Mouse (Mus musculus): ENCODE measurements at regions not wholly inside any gene's neighbourhood (a gene's known extent, or its start where the extent isn't known, plus 50 kb on each side); places are given as distances from the start of the nearest gene placed in this dataset.

GRCm38 (mm10) chr6:143287322-143287721, 120.3 kb downstream of the Etnk1 start:
- DNase-seq, result no peak

GRCm38 (mm10) chr6:143288491-143289130, 121.6 kb downstream of the Etnk1 start:
- DNase-seq, result no peak

GRCm38 (mm10) chr6:143293648-143294047, 126.6 kb downstream of the Etnk1 start:
- DNase-seq, result no peak

GRCm38 (mm10) chr6:143298391-143298790, 131.4 kb downstream of the Etnk1 start:
- DNase-seq, result no peak

GRCm38 (mm10) chr6:143301414-143301813, 134.4 kb downstream of the Etnk1 start:
- no peak for DNase-seq

- DNase-seq, result no peak
Observed at GRCm38 (mm10) chr6:143307327-143307726, 140.3 kb downstream of the Etnk1 start.

GRCm38 (mm10) chr6:143315859-143316258, 148.8 kb downstream of the Etnk1 start:
- no peak for DNase-seq

GRCm38 (mm10) chr6:143320426-143320825, 153.4 kb downstream of the Etnk1 start:
- DNase-seq, result no peak

GRCm38 (mm10) chr6:143324636-143325035, 157.6 kb downstream of the Etnk1 start:
- no peak for DNase-seq

GRCm38 (mm10) chr6:143326956-143327722, 160.1 kb downstream of the Etnk1 start:
- peak; percentile 35 to 38 for DNase-seq

- peak; percentile 31 to 33 for DNase-seq
Observed at GRCm38 (mm10) chr6:143327788-143328187, 160.8 kb downstream of the Etnk1 start.

GRCm38 (mm10) chr6:143328202-143328601, 161.2 kb downstream of the Etnk1 start:
- no peak for DNase-seq

- DNase-seq, result peak; percentile 17 to 31
Observed at GRCm38 (mm10) chr6:143329096-143329495, 162.1 kb downstream of the Etnk1 start.

GRCm38 (mm10) chr6:143333493-143333892, 166.5 kb downstream of the Etnk1 start:
- DNase-seq, result no peak

- DNase-seq, result no peak
Observed at GRCm38 (mm10) chr6:143336574-143336973, 169.6 kb downstream of the Etnk1 start.

GRCm38 (mm10) chr6:143349000-143349399, 182.0 kb downstream of the Etnk1 start:
- DNase-seq, result no peak

- DNase-seq, result no peak
Observed at GRCm38 (mm10) chr6:143359320-143360032, 192.5 kb downstream of the Etnk1 start.

- no peak for DNase-seq
Observed at GRCm38 (mm10) chr6:143361149-143361725, 194.2 kb downstream of the Etnk1 start.

- no peak for DNase-seq
Observed at GRCm38 (mm10) chr6:143361963-143362362, 194.9 kb downstream of the Etnk1 start.

GRCm38 (mm10) chr6:143365840-143366239, 198.8 kb downstream of the Etnk1 start:
- no peak for DNase-seq

- DNase-seq, result no peak
Observed at GRCm38 (mm10) chr6:143367804-143368203, 200.8 kb downstream of the Etnk1 start.

GRCm38 (mm10) chr6:143368646-143369045, 201.6 kb downstream of the Etnk1 start:
- DNase-seq, result no peak

GRCm38 (mm10) chr6:143372487-143372886, 205.5 kb downstream of the Etnk1 start:
- no peak for DNase-seq
